Mouse (Mus musculus) embryonic facial prominence, embryonic 13.5 days (tissue): ENCODE measurements around the gene Ubox5. TPM values are rescaled to one million over a fixed set of nuclear protein-coding genes. Genes with fewer than 3 reads are reported as not detected.

Source experiments
- polyA plus RNA-seq: library from polyadenylated mRNA; unstranded; fragments of >200 nt; fragmentation: Nextera tagmentation; extraction: Ambion mirVana; gene quantifications from 2 replicates; pipeline ENCODE4 v1.2.1, GENCODE M21; 2015

The Ubox5 gene
- polyA plus RNA-seq, 1 experiment from 2014 or later = 13.2 TPM

Other genes starting within 250 kb of the Ubox5 start
- gene Cpxm1, start 232.5 kb downstream of the Ubox5 start, polyA plus RNA-seq = 110 and 133 TPM in 2 replicates
- gene Gm28372, start 224.8 kb downstream of the Ubox5 start, polyA plus RNA-seq = 0.32 TPM in 1 of 2 replicates, not detected in the other
- gene 1700020A23Rik, start 224.8 kb downstream of the Ubox5 start, polyA plus RNA-seq = not detected in 2 replicates
- gene Tmem239, start 223.6 kb downstream of the Ubox5 start, polyA plus RNA-seq = 0.32 TPM in 1 of 2 replicates, not detected in the other
- 105 and 108 TPM in 2 replicates for gene Vps16, start 205.7 kb downstream of the Ubox5 start, polyA plus RNA-seq
- 15.5 and 16.3 TPM in 2 replicates for gene Pced1a, start 205.3 kb downstream of the Ubox5 start, polyA plus RNA-seq
- 113 and 114 TPM in 2 replicates for gene Ptpra, start 179.8 kb downstream of the Ubox5 start, polyA plus RNA-seq
- 76.0 and 89.4 TPM in 2 replicates for gene Mrps26, start 66.3 kb downstream of the Ubox5 start, polyA plus RNA-seq
- not detected in 2 replicates for gene Oxt, start 53.9 kb downstream of the Ubox5 start, polyA plus RNA-seq
- not detected in 2 replicates for gene Avp, start 47.5 kb downstream of the Ubox5 start, polyA plus RNA-seq
- gene Fastkd5, start within 50 bp of the Ubox5 start, polyA plus RNA-seq = 14.7 and 16.2 TPM in 2 replicates
- 4.5 and 5.1 TPM in 2 replicates for gene Lzts3, start 12.8 kb upstream of the Ubox5 start, polyA plus RNA-seq
- 61.7 and 72.7 TPM in 2 replicates for gene Ddrgk1, start 34.6 kb upstream of the Ubox5 start, polyA plus RNA-seq
- gene Itpa, start 37.6 kb upstream of the Ubox5 start, polyA plus RNA-seq = 118 and 126 TPM in 2 replicates
- gene Slc4a11, start 67.5 kb upstream of the Ubox5 start, polyA plus RNA-seq = 3.2 TPM in 2 replicates